Mouse (Mus musculus): ENCODE data around the gene Ntng1. TPM values are rescaled to one million over a fixed set of nuclear protein-coding genes. Genes with fewer than 3 reads are reported as not detected.

Ntng1 gene
- total RNA-seq, 2 experiments from 2014 or later = 26.5 to 31.7 TPM

DNA sequence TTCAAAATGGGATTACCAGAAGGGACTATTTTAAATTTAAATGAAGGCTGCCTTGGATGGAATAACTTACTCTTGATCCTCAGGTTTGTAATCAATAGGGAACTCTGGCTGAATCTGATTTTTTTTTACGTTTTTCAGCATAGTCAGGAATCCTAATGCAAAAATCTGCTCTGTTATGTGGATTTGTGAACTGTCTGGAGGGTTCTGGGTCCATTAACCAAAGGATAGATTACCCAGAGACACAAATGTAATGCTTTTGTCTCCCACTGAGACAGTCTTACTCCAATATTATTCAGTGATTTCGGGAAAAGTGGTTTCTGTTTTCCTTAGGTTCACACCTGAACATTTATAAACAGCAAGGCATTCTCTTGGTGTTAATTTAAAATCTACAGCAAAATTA, 58.5 kb downstream of the Ntng1 start:
- no peak for DNase-seq (ENCODE audit: extremely low spot score in 1 of 2, low spot score in 2 of 2)
- intact Hi-C loops (cut with DNase I) = no loop called here

DNA sequence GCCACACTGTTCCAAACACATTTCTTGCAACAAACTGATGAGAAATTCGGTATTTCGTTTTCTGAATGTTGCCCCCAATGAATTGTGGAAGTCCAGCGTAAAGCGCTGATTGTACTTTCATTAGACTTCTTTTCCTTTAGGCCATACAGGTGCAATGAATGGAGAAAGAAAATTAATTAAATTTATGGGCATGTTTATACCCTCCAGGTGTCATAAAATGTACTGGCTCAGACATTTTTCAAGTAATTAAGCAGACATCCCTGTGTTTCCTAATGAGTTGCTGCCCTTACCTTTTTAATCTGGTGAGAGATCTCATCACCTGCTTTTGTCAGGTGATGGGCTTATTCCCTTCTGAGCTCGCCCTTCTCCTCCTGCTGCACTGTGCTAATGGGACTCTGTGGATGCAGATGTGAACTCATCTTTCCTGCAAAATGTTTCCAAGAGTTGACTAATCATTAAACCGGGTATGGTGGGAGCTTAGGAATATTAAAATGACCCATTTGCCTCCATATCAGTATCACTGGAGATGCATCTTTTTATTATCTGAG, 79.0 kb downstream of the Ntng1 start:
- intact Hi-C loops (cut with DNase I) = no loop called here
- DNase-seq (ENCODE audit: extremely low spot score in 1 of 2, low spot score in 2 of 2) = no peak

DNA sequence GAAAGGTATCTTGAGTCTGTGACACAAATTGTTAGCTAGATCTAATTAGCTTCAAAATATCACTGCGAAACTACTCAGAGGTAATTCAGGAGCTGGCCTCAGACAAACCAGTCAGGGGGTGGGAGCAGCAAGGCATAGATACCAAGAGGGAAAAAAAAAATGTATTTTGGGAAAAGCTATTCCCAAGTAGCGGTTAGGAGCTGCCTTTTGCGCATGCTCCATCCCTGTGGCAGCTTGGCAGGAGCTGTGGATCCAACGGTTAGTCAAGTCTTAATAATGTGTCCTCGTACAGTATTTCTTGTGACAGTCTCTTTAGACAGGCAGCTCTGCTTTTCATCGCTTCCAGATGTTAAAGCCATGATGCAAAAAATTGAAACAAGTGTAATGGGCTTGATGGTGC, 87.9 kb downstream of the Ntng1 start:
- intact Hi-C loops (cut with DNase I) = no loop called here
- peak; percentile 26 for DNase-seq (ENCODE audit: extremely low spot score in 1 of 2, low spot score in 2 of 2)

DNA sequence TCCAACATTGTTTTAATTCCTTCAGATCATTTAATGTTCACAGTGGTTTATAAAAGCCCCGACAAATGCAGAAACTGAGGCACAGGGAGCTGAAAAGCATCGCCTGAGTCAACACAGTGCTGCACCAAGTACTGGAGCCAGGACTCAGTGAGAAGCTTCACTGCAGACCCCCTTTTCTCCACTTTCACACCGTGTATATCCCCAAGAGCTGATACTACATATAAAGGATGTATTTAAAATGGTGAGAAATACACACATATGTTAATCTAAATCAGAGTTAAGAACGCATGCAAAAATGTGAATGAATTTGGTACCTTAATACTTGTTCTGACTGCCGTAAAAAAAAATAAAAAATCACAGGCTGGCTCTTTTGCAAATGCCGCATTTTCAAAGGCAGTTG, 88.4 kb downstream of the Ntng1 start:
- intact Hi-C loops (cut with DNase I) = no loop called here
- DNase-seq (ENCODE audit: extremely low spot score in 1 of 2, low spot score in 2 of 2) = peak in 1 of 2 experiments; percentile 5

DNA sequence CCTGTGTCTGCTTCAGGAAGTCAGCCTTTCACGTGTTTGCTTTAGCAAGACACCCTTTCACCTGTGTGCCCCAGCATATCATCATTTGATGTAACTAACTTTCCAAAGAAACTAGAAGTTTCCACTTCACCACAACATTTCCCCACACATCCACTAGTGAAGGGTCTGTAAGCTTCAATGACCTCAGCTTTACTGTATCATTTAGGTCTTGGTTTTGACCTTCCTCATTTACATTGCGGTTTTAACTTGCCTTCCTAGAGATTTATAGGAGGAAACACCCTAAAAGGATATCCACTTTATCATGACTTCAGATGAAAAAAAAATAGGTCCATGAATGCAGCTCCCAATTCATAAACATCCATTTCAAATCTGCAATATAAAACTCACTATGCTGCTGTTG, 89.7 kb downstream of the Ntng1 start:
- intact Hi-C loops (cut with DNase I) = no loop called here
- DNase-seq (ENCODE audit: extremely low spot score in 1 of 2, low spot score in 2 of 2) = no peak

DNA sequence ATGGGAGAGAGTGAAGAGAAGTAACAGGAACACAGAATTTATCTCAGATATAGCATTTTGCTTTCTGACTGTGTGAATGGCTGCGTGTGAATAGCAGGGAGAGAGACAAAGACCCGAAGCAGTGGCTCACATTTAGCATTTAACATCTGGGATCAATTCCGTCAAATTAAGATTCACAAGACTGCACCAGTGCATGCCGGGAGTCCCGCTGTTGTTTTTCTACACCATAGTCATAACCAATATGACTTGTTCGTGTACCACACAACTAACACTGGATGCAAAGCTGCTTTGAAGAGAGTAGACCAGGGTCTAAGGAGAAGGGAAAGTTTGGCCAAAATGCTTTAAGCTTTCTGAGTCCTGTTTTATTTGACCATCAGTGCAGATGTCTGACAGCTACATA, 95.7 kb downstream of the Ntng1 start:
- DNase-seq (ENCODE audit: extremely low spot score in 1 of 2, low spot score in 2 of 2) = no peak

DNA sequence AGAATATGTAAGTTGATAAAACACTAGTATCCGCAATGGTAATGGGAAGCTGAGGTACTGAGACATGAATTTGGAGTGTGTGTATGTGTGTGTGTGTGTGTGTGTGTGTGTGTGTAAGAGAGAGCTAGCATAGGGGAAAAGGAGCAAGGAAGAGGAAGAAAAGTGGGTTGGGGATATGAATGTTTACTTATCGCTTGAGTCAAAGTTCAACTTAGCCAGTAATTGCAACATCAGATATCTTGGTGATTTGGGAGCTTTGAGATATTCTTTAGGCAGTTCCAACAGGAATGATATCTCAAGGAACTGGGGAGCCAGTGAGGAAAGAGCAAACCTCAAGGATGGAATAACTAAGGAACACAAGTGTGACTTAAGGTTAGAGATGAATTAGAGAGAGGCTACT, 97.1 kb downstream of the Ntng1 start:
- intact Hi-C loops (cut with DNase I) = no loop called here

More for the DNA sequence above, 95.7 kb downstream of the Ntng1 start:
- intact Hi-C loops (cut with DNase I) = no loop called here

DNA sequence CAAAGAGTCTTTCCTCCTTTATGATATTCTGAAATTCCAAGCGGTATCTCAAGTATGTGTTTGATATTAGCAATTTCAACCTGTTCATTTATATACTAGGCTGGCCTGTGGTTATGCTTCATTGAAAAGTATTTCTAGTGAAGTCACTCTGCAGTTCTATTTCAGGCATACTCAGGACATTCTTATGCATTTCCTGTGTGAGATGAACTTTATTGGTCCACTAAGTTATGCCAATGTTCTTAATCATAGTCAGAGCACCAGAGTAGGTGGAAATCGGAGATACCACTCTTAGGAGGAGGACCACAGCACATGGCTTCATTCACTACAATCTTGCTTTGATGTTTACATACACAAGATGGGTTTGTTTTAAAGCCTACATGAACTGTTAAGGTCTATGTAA, 99.6 kb downstream of the Ntng1 start:
- intact Hi-C loops (cut with DNase I) = no loop called here
- no peak for DNase-seq (ENCODE audit: extremely low spot score in 1 of 2, low spot score in 2 of 2)

More for the DNA sequence above, 97.1 kb downstream of the Ntng1 start:
- DNase-seq (ENCODE audit: extremely low spot score in 1 of 2, low spot score in 2 of 2) = no peak

DNA sequence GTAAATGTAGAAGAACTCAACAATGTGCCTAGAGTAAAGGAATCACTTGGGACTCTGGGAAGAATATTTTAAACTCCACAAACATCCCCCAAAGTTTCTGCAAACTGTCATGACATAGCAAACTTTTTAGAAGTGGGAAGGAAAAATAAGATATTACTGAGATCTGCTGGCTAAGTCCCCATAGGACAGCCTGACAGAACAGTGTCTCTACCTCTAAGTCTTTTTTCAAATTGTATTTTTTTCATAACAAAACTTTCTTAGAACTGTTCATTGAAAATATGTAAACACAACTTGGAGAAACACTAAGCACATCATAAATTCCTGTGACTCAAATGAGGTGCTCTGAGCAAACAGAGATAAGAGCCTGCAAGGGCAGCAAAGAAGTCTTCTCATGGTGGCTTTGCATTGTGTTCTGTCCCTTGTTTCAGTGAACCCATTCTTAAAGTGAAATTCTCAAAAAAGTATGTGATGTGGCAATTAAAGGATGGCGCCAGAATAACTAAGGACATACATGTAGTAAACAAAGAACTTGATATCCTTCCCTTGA, 100.1 kb downstream of the Ntng1 start:
- intact Hi-C loops (cut with DNase I) = no loop called here
- no peak for DNase-seq (ENCODE audit: extremely low spot score in 1 of 2, low spot score in 2 of 2)

DNA sequence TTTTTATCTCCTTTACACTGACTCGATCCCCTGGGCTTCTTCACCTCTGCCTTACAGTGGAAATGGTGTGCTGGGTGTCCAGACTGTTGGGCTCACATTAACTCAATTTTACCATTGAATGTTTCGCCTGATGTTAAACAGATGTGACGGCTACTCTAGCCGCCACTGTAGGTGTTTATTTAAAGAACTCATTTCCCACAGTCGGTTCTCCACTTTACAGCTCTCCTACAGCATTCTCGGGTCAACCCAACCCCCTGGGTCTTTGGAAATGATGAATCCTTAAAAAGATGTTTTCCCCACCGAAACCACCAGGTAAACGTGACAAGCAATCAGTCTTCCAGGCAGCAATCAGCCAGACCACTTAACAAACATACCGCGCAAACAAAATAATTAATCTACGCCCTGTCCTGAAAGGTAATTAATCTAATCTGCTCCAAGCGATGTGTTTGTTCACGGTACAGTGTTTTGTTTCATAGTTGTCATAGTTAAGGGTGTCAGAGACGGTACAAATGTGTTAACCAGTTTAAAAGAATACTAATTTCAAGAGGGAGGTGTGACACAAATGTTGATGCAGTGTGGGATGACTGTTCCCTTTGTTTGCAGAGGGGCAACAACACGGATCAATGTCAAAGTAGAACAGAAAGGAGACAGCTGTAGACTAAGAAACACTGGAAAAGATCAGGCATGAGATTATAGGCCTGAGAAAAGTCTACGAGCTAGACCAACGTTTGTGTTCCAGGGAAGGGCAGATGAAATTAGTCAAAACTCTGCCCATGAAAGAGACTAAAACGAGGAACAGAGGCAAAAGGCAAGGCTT, 120.8 kb downstream of the Ntng1 start:
- intact Hi-C loops (cut with DNase I) = no loop called here
- DNase-seq (ENCODE audit: extremely low spot score in 1 of 2, low spot score in 2 of 2) = no peak

DNA sequence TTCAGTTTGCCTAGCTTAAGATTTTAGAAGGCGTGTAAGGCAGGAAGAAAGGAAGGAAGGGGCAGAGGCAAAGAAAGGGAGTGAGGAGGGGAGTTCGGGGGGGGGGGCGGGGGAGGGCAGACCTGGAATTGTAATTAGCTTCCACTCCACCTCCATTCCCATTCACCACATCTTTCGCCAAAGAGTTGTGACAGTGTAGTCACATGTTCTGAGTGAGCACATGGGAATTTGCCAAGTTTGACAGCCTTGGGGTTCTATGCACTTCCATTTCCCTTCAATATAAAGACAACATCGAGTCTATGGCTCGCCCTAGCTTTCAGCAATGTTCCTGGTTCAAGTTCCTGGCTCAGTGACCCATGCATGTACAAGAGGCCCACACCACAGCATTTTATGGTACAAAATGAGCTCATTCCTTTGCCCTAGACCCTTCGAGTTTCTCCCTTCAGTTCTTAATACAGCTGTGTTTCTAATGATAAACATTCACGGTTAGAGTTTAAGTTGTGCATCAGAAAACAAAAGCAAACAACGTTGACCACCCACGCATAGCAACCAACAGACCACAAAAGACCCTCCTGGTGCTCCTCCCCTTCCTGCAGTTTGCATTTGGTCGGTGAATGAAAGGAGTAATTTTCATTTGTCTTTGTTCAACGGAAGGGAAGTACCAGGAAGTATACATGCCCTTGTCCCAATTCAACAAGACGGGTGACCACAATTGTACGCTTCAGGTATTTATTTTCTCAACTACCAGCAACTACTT, 132.8 kb downstream of the Ntng1 start:
- intact Hi-C loops (cut with DNase I) = no loop called here
- no peak for DNase-seq (ENCODE audit: extremely low spot score in 1 of 2, low spot score in 2 of 2)

DNA sequence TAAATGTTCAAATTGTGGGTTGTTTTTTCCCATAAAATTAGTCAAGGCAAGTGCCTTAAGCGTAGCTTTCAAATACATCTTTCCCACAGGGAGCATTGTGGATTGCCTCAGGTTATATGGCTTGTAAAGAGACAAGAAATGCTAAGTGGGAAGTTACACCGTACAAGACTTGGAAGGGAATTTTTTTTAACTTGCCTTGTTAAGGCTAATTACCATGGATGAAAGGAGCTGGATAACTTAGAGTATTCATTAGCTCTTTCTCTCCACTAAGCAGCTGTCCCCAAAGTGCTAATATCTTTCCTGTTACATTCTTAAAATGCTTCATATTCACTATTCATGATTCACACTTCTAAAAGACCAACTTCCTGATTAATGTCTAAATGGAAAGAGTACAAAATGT, 133.4 kb downstream of the Ntng1 start:
- intact Hi-C loops (cut with DNase I) = no loop called here
- DNase-seq (ENCODE audit: extremely low spot score in 1 of 2, low spot score in 2 of 2) = no peak

DNA sequence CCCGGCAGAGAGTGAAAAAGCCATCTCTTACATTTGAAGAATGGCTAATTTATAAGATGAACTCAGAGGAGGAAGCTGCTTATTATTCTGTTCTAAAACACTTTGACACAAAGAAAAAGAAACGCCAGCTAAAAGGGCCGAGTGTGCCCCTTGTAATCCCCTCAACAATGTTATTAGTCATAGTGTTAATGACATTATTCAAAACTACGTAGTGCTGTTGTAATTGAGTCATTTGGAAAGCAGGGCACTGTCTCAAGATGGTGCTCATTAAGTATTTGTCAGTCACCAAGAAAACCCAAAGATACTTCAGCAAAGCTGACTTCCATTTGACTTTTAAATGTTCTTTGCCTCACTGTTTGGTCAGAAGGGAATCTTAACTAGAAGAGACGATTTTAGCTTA, 143.5 kb downstream of the Ntng1 start:
- intact Hi-C loops (cut with DNase I) = no loop called here

DNA sequence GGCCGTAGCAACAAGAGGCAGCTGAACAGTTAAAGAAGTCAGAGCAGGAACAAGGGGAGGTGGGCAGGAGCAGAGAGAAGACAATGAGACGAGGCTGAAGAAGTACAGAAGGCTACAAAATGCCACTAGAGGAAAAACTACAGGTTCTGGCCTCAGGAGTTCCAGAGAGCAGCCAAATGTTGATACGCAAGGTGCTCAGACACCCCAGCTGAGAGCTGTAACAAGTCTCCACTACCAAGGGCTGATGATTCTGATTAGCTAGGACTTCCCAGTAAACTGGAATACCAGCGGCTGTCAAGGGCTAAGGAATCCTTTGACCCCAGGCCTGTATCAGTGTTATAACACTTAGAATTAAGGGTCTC, 148.2 kb downstream of the Ntng1 start:
- intact Hi-C loops (cut with DNase I) = no loop called here
- DNase-seq (ENCODE audit: extremely low spot score in 1 of 2, low spot score in 2 of 2) = no peak

More for the DNA sequence above, 143.5 kb downstream of the Ntng1 start:
- no peak for DNase-seq (ENCODE audit: extremely low spot score in 1 of 2, low spot score in 2 of 2)

DNA sequence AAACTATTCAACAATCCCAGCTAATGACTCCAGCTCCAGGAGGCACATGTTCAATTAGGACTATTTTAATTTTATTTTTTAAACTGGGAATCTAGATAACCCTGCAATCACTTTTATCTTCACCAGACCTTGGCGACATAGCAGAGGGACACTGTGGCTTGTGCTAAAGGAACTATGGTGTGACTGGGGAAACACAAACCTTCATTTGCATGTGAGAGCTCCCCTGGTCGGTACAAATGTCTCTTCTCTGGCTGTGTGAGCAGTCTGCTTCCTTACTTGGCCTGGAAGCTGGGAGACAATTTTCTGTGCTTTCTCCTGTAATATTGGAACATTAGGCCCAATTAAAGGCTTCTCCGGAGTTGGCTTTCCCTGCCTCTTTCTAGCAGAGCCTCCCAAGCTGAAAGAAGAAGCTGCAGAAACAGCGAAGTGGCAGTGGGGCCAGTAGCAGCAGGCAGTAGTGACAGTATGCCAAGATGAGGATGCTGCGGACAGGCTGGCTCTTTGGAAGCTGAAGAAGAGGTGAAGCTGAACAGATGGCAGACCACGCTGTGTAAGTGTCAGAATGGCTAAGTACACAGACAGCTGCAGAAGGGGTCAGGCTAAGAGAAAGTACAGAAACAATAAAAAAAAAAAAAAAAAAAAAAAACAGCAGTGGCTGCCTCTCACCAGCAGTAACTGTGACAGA, 148.7 kb downstream of the Ntng1 start:
- no peak for DNase-seq (ENCODE audit: extremely low spot score in 1 of 2, low spot score in 2 of 2)
- intact Hi-C loops (cut with DNase I) = no loop called here

DNA sequence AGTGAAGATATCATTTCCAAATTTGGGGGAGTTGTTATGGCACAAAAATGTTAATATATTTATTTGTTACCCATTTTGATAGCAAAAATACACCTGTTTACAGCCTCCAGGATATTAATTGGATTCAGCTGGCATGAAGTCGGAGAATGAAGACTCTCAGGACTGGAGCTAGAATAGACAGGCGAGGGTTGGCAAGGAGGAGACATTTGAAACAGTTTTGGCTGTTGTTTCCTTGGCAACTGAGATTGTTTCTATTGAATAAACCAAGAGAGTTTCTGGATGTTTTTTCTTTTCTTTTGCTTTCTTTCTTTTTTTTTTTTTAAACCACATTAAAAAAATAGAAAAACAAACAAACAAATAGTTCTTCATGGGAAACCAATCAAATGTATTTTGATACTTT, 159.7 kb downstream of the Ntng1 start:
- intact Hi-C loops (cut with DNase I) = no loop called here
- peak in 1 of 2 experiments; percentile 13 for DNase-seq (ENCODE audit: extremely low spot score in 1 of 2, low spot score in 2 of 2)

DNA sequence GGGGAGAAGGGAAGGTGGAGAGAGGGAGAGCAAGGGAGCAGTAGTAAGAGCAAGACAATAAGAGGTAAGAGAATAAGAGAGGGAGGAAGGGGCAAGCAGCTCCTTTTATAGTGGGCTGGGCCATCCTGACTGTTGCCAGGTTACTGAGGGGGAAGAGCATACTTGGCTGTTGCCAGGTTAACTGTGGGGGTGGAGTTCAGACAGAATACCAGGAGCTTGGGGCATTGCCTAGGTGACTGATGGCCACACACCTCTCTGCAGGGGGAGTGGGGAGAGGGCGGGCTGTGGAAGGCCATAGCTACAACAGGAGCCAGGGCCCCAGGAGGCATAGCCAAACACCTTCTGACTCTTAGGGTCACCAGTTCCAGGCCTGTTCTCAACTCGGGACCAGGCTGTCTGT, 166.2 kb downstream of the Ntng1 start:
- DNase-seq (ENCODE audit: extremely low spot score in 1 of 2, low spot score in 2 of 2) = no peak
- intact Hi-C loops (cut with DNase I) = no loop called here

DNA sequence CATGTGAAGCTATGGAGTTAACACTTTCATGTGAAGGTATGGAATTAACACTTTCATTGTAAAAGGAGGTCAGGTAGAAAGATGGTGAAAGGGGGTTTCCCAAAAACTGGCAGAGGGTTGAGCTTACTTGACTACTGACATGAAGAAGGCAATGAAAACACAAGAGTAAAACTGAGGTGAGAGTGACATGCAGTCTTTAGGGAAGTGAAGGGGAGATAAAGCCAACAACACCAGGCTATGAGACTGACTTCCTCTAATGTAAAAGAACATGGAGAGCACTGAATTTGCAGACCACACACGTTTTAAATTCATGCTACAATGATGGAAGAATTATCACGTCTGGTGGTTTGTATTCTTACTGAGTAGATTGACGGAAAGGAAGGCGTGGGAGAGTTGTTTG, 168.7 kb downstream of the Ntng1 start:
- no peak for DNase-seq (ENCODE audit: extremely low spot score in 1 of 2, low spot score in 2 of 2)
- intact Hi-C loops (cut with DNase I) = no loop called here

DNA sequence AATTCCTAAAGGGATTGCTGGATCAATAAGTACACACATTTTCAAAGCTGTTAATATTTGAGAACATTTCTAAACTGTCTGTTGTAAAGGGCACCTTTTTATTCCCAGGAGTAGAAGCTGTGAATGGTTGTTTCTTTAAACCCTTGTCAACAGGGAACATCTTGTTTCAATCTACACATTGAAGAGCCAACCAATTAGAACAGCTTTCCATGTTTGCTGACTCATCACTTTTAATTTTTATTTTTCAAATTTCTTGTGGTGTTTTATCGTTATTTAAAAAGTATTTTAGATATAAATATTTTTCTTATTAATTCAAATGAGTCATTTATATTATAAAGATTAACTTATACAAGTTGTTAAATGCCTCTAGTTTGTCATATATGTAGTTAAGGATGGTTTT, 172.3 kb downstream of the Ntng1 start:
- intact Hi-C loops (cut with DNase I) = no loop called here
- no peak for DNase-seq (ENCODE audit: extremely low spot score in 1 of 2, low spot score in 2 of 2)

Measured in left cerebral cortex, postnatal 10 days (tissue).